Mouse (Mus musculus): ENCODE measurements around the gene Dab1.

Gene Dab1

DNA sequence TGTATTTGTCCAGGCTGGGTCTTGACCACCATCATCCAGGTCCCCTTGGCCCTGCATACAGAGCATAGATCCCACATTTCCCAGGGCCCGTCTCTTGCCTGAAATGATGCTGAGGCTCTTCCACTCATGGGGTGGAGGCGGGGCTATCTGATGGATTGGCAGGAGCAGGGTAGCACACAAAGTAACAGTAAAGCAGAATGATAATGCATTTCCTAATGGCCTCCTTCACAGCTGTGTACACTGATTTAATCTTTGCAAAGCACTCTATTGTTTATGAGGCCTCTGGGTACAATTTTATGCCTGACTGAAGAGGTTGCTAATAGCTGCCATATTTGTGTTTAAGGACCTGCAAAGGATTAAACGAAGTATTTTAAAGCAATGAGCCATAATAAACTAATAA lies 374.7 kb downstream of the Dab1 start:
- DNase-seq (ENCODE audit: low spot score): no peak

DNA sequence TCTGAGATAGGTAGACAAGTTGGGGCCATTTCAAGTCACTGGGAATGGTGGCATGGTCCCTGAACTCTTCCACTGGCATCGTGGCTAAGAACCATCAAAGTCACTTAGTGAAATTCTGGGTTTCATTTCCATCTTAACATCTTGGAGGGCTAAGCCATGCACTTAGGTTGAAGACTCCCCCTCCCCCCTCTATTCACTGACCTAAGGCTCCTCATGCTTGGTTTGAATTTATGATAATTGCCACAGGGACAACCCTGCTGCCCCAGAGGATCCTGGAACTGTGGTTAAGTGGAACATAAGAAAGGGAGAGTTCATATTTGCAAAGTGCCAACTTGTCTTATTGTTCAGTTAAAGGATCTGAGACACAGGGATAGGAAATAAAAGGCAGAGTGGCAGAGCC lies 375.2 kb downstream of the Dab1 start:
- DNase-seq (ENCODE audit: low spot score): no peak

DNA sequence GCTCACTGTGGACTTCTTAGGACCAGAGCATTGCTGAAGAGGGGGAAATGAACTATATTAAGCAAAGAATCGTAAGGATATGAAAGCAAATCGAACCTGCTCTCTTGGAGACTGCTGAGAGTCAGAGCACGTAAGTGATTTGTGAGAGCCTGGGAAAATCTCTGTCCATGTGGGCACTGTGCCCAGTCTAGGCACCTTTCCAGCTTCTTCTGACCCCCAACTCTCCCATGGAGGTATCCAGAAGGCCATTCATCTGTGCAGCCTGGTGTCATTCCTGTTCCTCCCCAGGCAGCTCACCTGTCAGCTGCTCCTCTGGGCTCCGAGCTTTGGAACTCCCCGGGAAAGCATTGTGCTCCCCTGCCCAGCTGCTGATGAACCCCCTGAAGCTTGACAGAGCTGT lies 389.2 kb downstream of the Dab1 start:
- no peak for DNase-seq (ENCODE audit: low spot score)

DNA sequence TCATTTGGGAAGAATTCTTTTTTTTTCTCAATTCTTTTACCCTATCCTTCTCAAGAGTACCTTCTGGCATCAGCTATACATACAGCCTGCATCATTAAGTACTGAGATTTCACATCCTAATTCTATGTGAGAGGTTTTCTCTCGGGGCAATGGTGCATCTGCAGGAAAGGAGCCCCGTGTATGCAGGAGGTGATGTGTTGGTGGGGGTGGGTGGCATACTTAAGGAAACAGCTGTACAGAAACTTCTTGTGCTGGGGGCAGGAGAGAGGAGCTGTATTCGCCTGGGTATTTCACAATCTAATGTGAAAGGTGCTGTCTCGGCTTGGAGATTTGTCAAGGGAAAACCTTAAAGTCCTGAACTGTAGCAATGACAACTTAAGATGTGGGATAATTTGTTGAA lies 392.5 kb downstream of the Dab1 start:
- DNase-seq (ENCODE audit: low spot score): no peak

DNA sequence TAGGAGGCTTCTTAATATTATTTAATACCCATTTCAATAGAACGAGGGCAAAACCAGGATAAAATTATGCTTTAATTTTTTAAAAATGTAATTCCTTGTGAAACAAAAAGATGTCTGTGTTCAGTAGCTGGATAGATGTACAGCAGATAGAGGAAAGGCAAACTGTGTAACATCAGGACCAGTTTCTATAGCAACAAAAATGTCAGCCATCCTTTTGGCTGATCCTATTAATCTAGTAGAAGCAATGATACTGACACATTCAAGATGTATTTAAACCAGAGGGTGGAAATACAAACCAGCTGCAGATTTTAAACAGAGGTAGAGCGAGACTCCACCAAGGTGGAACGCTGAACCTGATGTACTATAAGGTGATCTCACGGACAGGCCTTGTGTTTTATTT lies 393.0 kb downstream of the Dab1 start:
- no peak for DNase-seq (ENCODE audit: low spot score)

DNA sequence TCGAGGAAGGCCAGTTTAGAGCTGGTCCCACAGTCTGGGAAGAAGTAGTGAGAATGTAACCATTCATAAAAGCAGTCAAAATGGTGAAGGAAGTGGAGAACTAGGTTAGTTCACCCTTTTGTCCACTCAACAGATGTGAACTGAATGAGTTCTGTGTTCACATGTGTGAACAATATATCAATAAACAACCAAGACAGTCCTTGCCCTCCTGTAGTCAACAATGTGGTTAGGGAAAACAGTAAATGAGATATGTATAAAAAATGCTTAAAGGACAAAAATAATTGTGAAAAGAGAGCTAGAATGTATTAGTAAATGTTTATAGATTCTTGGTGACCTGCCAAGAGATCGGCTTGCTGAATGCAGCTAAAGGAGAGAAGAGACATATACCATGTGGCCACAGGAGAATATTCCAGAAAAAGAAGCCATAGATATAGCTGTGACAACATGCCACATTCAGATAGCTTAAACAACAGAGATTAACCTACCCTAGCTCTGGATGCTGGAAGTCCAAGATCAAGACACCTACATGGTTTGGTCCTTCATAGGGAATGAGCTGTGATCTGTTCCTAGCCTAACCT lies 406.0 kb downstream of the Dab1 start:
- DNase-seq (ENCODE audit: low spot score): no peak

DNA sequence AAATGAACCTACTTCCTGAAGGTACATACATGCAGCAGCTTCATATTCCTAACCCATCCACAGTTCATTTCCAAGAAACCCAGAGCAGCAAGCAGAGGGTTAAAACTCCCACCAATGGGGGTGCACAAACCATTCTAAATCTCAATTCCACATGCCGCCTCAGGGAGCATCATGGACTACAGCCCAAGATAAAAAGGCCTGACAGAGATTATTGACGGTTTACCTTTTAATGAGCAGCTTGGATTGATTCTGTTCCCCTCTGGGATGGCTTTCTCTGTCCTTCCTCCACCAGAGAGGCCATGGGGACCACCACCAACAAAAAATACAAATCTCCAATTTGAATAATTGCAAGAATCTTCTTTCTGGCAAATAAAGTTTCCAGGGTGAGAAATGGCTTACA lies 407.7 kb downstream of the Dab1 start:
- no peak for DNase-seq (ENCODE audit: low spot score)

DNA sequence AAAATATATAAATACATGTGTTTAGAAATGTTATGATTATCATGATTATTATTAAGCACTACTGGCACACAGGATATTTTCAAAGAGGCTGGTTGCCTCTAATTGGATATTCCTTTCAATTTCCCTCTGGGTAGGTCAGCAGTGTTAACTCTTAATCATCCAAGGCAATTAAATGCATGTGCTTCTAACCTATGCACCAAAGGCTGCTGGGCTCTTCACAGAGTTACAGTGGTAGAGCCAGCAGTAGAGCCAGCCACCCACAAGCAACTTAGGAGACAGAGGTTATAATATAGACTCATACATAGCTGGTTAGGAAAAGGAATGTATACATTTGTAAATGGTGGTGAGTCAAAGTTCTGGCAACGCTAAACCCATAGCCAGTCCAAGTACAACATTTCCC lies 408.1 kb downstream of the Dab1 start:
- DNase-seq (ENCODE audit: low spot score): no peak

DNA sequence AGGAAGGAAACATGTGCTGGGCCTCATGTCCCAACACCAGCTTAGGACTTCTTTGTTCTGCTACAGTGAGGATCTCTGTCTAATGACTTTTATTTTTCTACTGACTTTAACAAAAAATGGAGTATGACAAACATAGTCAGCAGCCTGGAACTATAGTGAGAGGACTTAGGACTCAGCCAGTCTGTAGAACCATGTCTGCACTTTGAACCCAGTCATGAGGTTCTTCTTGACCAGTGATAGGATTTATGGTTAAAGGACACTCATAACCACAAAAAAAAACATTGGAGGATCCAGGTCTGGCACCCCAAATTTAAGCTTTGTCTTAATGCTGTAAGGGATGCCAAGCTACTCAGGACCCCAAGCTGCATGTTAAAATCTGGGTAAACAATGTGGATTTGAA lies 416.9 kb downstream of the Dab1 start:
- no peak for DNase-seq (ENCODE audit: low spot score)

DNA sequence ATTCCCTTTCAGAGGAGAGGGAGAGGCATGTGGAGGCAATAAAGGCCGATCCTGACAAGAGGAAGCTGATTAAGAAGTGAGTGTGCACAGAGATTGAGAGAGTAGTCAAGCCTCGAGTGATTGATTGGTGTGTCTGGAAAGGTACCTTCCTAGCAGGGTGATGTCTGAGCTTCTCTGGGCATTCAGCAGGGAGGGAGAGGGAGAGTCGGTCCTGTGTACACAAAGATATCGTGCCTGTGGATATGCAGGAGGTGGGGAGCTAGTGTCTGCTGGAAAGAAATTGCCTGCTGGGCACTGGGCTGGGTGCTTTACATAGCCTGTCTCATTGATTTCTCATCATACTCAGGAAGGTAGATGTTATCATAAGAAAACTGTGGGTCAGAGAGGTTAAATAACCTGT lies 420.4 kb downstream of the Dab1 start:
- DNase-seq (ENCODE audit: low spot score): no peak

DNA sequence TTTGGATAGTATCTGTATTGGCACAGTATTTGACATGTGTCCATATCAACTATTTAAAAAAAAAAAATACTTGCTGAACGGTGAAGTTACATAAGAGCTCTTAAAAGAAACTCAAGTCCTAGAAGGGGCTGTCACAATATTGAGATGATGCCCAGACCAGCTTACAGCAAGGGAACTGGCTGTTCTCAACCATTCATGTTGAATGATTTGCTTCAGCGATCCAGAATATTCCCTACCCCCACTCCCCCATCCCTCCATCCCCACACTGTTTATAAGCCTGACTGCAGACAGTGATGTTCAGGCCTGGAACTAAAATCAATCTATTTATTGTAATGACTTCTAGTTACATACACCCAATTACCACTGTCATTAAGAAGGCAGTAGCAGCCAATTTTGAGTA lies 424.3 kb downstream of the Dab1 start:
- DNase-seq (ENCODE audit: low spot score): no peak

DNA sequence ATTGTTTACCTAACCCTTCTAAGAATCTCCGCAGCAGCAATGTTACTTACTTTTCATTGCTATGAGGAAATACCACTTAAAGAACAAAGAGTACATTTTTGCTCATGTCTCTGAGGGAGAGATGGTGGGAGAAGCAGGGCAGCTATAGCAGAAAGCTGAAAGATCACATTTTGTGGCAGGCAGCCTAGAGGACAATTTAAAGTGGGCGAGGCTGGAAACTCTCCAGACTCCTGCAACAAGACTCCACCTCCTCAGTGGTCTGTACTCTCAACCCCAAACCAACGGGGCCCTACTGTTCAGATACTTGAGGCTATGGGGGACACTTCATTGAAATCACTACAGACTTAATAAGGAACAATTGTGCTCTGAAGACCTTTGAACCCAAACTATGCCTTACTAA lies 425.5 kb downstream of the Dab1 start:
- no peak for DNase-seq (ENCODE audit: low spot score)

DNA sequence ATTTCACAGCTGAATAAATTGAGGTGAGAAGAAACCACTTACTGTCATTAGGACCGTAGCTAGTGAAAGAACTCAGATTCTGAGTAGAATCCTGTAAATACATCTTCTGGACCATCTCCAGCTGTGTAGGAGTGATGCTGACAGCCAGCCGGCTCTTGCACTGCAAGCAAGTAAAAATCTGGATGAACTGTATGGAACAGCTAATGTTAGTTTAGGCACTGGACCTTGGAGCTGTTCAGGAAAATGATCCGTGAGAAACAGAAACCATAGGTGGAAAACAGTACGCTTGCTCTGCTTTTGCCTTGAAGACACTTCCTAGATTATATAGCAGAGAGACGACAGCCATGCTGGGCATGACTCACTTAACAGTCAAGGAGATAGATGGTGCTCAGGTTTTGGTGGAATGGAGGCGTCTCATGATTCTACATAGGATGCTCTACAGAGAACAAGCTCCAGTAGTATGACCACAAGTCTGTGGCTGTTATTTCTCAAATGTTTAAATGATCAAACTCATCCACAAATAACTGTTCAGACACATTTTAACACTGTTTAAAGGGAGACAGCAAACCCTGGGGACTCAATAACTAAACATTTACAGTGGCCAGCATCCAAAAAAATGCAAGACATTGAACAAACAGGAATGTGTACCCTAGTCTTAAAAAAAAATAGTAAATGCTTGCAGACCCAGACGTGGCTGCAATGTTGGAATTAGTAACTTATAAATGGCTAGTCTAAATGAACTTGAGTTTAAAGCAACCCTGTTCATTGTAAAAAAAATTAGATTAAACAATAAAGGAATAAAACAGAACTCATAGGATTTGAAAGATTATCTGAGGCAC lies 429.0 kb downstream of the Dab1 start:
- no peak for DNase-seq (ENCODE audit: low spot score)

DNA sequence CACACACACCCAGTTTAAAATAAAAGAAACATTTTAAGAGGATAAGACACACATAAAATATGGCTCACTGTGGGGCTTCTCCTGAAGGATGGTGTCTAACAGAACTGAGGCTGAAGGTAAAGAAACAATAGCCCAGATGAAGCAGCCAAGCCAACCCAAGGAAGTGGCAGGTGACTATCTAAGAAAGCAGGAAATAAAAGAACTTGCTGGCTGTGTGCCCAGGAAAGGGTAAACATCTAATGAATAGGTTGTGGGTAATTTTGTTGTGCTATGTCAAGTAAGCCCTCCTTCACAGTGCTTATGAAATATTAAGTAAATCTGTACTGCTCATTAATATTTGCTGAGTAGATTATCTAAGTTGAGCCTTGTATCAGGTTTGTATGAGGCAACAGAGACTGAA lies 438.0 kb downstream of the Dab1 start:
- DNase-seq (ENCODE audit: low spot score): no peak

DNA sequence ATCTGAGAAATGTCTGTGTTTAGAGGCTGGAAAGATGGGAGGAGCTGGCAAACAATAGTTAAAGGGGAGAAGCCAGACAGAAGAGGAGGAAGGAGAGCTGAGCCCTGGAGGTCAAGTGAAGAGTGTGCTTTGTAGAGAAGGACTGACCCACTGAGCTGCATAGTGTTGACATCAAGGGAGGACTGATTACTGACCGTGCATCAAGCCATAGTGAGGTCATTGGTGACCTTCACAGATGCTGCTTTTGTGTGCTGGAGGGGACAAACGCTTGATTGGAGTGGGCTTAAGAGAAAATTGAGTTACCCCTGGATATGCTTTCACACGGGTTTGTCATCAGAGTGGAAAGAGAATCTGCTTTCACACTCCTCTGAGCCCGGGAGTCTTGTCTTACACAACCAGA lies 440.4 kb downstream of the Dab1 start:
- no peak for DNase-seq (ENCODE audit: low spot score)

DNA sequence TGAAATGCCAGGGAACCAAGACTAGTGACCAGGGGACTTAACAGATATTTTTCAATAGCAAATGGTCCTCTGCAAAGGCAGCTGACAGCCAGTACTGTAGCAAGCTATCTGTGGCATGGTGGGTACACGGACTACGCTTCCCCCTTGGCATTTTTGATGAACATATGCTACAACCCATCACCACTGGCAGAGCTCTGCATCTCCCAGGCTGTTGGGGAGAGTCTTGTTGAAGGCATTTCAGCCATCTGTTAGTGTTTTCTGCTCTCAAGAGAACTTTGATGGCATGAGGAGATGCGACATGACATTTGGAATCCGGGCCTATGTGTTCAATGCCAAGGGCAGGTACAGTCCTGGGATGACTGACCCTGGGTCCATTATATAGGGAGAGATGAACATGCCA lies 443.2 kb downstream of the Dab1 start:
- no peak for DNase-seq (ENCODE audit: low spot score)

DNA sequence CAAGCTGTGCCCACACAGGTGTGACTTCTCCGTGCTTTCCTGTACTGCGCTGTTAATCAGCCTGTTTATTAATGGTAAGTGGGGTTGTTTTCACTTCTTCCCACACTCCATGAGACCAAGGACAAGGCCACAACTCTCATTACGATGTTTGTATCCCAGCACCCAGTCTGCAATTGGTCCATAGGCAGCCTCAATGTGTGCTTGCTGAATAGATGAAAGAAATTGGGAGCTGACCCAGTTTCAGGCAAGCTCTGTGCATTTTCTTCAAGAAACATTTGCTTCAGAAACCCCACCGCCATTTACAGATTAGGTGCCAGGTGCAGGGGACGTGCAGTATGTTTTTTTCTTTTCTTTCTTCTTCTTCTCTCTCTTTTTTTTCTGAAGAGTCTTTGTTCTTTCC lies 447.7 kb downstream of the Dab1 start:
- no peak for DNase-seq (ENCODE audit: low spot score)

DNA sequence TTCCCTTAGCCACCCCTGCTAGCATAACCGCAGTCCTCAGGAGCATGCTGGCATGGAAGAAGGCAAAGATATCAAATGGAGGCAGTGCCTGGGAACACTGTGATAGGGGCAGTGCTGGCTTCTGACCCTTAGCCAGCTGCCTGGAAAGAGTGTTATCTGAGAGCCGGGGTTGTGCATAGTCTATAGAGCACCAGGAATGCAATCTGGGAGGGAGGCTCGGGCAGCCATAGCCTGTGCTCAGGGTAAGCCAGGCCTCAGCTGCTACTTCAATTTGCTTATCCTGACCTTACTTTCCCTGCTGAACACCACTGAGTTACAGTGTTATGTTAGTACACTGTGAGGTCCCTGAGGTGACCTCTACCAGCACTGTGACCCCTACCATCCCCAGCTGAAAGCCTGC lies 448.6 kb downstream of the Dab1 start:
- no peak for DNase-seq (ENCODE audit: low spot score)

DNA sequence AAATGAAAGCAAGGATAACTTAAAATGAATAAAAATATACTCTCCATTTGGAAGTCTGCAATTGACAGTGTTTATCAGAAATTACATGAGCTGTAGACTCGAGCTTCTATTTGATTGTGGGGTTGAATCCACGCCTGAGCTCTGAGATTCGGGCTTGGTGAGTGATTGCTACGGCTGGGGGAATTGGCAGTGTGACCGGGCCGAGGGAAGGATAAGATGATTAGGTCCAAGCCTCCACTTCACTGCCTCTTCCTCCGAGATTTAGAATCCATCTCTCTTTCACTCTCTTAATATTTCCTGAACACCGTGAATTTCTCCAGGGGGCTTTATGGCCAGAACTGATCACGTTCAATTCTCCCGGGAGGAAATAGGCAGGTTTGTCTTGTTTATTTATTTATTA lies 452.1 kb downstream of the Dab1 start:
- DNase-seq (ENCODE audit: low spot score): no peak

DNA sequence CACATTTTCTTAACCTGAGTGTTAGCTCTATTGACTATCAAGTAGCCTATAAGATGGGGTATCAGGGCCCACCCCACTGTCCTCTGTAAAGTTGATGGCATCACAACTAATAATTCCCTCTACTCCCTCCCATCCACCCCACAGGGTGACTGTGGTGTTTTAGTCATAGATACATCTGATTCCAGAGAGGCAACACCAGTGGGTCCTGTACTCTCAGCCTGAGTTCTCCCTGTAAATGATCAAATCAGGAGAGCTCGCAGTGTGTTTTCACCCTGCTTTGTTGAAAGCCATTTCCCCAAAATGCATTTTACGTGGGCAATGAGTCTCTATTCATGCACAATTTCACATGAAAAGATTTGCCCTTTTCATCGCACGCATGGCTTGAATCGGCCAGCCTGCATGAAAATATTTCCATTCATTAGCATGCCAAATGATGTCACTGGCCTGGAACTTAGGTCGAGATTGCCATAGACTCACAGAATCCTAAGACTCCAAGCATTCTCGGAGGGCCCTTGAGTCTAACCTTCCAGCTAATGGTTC lies 454.8 kb downstream of the Dab1 start:
- no peak for DNase-seq (ENCODE audit: low spot score)

DNA sequence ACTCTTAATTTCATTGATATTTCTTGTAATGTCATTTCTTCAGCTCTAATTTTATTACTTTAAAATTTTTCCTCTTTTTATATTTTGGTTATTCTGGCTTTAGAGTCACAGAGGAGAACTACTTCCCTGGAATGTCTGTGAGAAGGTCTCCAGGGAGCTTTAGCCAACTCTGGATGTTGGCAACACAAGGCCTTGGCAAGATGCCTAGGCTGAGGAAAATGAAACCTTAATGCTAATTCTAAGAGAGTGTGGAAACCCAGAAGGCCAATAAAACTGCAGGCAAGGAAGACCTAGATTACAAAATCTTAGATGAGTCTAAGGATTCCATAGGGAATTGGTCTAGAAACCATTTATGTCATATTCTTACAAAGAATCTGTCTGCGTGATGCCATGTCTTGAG lies 458.6 kb downstream of the Dab1 start:
- no peak for DNase-seq (ENCODE audit: low spot score)

DNA sequence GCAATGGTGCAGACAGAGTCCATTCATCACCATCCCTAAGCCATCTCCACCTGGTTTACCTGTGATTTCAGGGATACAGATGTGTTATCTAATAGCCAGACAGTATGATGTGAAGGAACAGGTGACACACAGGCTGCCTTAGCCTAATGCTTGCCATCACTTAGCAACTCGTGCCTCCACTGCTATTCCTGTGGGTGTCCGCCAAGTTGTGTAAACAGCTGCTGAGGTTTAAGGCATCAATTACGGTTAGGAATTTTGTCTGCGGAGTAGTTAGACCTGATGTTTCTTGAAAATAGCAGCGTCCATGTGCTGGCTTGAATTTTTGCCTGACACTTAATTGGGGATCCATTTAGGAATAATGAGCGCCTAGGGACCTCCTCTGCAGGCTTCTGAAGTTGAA lies 487.1 kb downstream of the Dab1 start:
- DNase-seq (ENCODE audit: low spot score): no peak

DNA sequence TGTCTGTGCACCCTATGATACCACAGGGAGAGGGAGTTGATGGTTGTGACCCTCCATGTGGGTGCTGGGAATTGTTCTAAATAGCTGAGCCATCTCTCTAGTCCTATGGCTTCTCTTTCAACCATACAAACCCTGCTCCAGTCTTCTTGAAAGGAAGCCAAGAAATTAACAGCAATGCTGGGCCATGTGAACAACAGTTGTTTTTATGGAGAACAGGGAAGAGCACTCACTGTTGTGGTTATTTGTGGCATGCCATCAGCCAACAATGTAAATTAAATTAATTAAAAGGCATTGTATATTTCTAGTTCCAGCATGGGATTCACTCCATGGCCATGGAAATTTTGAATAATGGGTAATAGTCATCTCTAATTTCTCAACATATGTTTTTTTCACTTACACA lies 492.5 kb downstream of the Dab1 start:
- no peak for DNase-seq (ENCODE audit: low spot score)

All from c-Kit-positive CD71-positive TER-119-positive erythroid progenitor cells, embryonic 14.5 days (primary cell).